Mouse (Mus musculus): ENCODE results near the gene Ccdc63.

DNA sequence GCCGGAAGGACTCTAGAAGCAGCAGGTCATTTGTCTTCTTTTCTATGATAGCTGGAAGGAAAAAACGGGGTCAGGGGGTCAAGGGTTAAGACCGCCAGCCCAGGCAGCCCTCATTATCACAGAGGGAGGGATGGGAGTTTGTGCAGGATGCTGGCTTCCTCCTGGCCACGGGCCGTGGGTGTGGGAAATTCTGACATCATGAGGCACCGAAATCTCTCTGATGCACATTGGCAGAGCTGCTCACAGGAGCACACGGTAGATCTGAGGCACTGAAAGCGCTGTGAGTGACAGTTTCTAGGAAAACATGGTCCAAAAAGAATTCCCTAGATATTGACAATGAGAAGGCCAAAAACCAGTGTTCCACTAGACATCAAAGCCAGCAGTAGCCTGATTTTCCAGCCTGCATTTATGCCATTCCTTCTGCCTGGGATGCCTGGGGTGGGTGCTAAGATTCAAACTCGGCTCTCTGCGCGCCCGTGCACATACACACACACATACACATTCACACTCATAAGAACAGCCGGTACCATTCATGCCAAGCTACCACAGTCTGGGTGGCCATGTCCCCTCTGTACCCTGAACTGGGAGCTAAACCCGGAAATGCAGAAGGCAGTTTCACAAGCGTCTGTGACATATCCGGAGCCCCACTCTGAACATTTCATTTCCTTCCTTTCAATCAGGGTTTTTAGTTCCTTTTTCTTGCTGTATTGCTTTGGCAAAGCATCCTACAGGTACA lies 31.1 kb downstream of the Ccdc63 start:
- TF ChIP-seq POLR2A (IDR thresholded peaks at IDR 0.05; ENCODE audit: insufficient read length, low read depth) (no peak), POLR2AphosphoS2 (IDR thresholded peaks at IDR 0.05; ENCODE audit: insufficient read length, low read depth) (no peak), CEBPB (IDR thresholded peaks at IDR 0.05; ENCODE audit: insufficient read depth, poor library complexity, severe bottlenecking) (no peak), E2F4 (IDR thresholded peaks at IDR 0.05; ENCODE audit: insufficient read depth) (no peak), MYOD1 (IDR thresholded peaks at IDR 0.05; ENCODE audit: control insufficient read depth in 1 of 3, insufficient read length in 2 of 3, low read depth in 2 of 3) (no peak), MAX (IDR thresholded peaks at IDR 0.05; ENCODE audit: low read depth) (no peak)
